Mouse (Mus musculus) heart, adult 2 months (tissue): ENCODE measurements at regions not wholly inside any gene's neighbourhood (a gene's known extent, or its start where the extent isn't known, plus 50 kb on each side); places are given as distances from the start of the nearest gene placed in this dataset.

Experiments
- CTCF ChIP-seq: fragments of 200-600 bp; IDR thresholded peaks from 2 replicates; pipeline ENCODE4 v1.8.1; 2022; ENCODE audit warnings: antibody characterized with exemption, mild to moderate bottlenecking, moderate library complexity
- POLR2A ChIP-seq: fragments of 200-500 bp; IDR thresholded peaks from 2 replicates; pipeline ENCODE4 v1.6.1; 2011; ENCODE audit warnings: mild to moderate bottlenecking, low read depth, low read length, control low read depth; ENCODE audit not compliant: insufficient read depth

DNA sequence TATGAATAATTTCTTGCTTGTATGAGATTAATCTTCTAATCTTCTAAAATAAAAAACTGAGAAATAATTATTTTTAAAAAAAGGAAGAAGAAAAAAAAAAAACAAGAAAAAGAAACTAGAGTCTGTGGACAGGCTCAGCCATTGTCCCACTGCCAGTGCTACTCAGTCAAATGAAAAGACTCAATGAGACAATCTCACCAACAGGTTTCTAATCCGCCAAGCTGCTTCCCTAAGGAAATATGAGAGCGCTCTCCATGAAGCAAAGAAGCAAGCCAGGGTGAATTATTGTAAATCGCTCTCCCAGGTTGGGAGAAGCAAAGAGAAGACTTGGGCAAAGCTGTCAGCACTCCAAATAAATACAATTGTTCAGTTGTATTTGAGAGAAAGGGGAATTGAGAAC, 396.3 kb downstream of the Galc start:
- TF ChIP-seq POLR2A = no peak
- TF ChIP-seq CTCF = no peak
